In genomic region chr2:4882249-4882791, GRCm38 (mm10) we compare ENCODE assay signal across 8 mouse cellular contexts. TPM values are rescaled to one million over a fixed set of nuclear protein-coding genes. Genes with fewer than 3 reads are reported as not detected.
DNase-seq lines count a peak whose midpoint lies in the region; ATAC-seq lines count a peak whose summit lies in the region.

No protein-coding gene starts in this region.

- H3K27me3 ChIP-seq in limb, embryonic 12.5 days: no peaks in the 10 kb centered on the region
- H3K27me3 ChIP-seq in midbrain, embryonic 12.5 days: 0 out of 2 replicates have a peak, but pooled peaks cover 3% of the 10 kb centered on the region
- no peaks in the 10 kb centered on the region for H3K27me3 ChIP-seq in stomach, embryonic 14.5 days (ENCODE audit: control insufficient read depth, insufficient read depth, low read length)

- H3K4me2 ChIP-seq in limb, embryonic 12.5 days: peak overlapping the region; percentile 70
- peak overlapping the region; percentile 77 for H3K4me2 ChIP-seq in midbrain, embryonic 12.5 days (replicated peaks)
- H3K4me2 ChIP-seq in stomach, embryonic 14.5 days (replicated peaks; ENCODE audit: low read depth, low read length): peak overlapping the region; percentile 65

- ATAC-seq in inflammation-experienced regulatory T-cells, adult 6 months: peak; percentile 18
- peak; percentile 59 for ATAC-seq in limb, embryonic 12.5 days (ENCODE audit: insufficient number of reproducible peaks, insufficient read depth, low FRiP score, low TSS enrichment, low read depth)
- ATAC-seq in midbrain, embryonic 12.5 days (ENCODE audit: low FRiP score, low read depth): peak; percentile 74
- peak; percentile 59 for ATAC-seq in stomach, embryonic 14.5 days (ENCODE audit: insufficient number of reproducible peaks, insufficient read depth, low FRiP score, low read depth)

- DNase-seq in ovary, adult 18-20 months (ENCODE audit: low spot score): peak; percentile 29
- DNase-seq in ovary, postnatal 36 days (ENCODE audit: low spot score): no peak
- DNase-seq in cerebellum, postnatal 4 days (ENCODE audit: low spot score in 2 of 2): peak; percentile 30 to 66
- peak; percentile 51 for DNase-seq in gastrocnemius, adult 18-20 months (ENCODE audit: low spot score)

- H3K27ac ChIP-seq in limb, embryonic 12.5 days: peak overlapping the region; percentile 100
- H3K27ac ChIP-seq in midbrain, embryonic 12.5 days (replicated peaks): peak overlapping the region; percentile 100
- peak overlapping the region; percentile 99 for H3K27ac ChIP-seq in stomach, embryonic 14.5 days (ENCODE audit: low read length)

- no peaks in the 10 kb centered on the region for H3K9me3 ChIP-seq in limb, embryonic 12.5 days
- no peaks in the 10 kb centered on the region for H3K9me3 ChIP-seq in midbrain, embryonic 12.5 days
- no peaks in the 10 kb centered on the region for H3K9me3 ChIP-seq in stomach, embryonic 14.5 days (ENCODE audit: control insufficient read depth, low read depth, low read length)

- H3K9ac ChIP-seq in limb, embryonic 12.5 days (replicated peaks): peak overlapping the region; percentile 99
- peak overlapping the region; percentile 98 for H3K9ac ChIP-seq in midbrain, embryonic 12.5 days (replicated peaks)
- H3K9ac ChIP-seq in stomach, embryonic 14.5 days (replicated peaks; ENCODE audit: low read depth, low read length): peak overlapping the region; percentile 99

- peaks cover 33% of the 10 kb centered on the region for H3K36me3 ChIP-seq in limb, embryonic 12.5 days
- H3K36me3 ChIP-seq in midbrain, embryonic 12.5 days: peaks cover 28% of the 10 kb centered on the region
- H3K36me3 ChIP-seq in stomach, embryonic 14.5 days (ENCODE audit: control insufficient read depth, insufficient read depth, low read length): peaks cover 18% of the 10 kb centered on the region

- under 1% methylated on average over 56 of the region's 63 CpGs for whole genome bisulfite sequencing in limb, embryonic 12.5 days
- under 1% methylated on average over 56 of the region's 63 CpGs for WGBS in midbrain, embryonic 12.5 days
- under 1% methylated on average over 50 of the region's 63 CpGs for WGBS in stomach, embryonic 14.5 days

- H3K4me3 ChIP-seq in limb, embryonic 12.5 days (replicated peaks): peak overlapping the region; percentile 92
- H3K4me3 ChIP-seq in midbrain, embryonic 12.5 days: peak overlapping the region; percentile 97
- H3K4me3 ChIP-seq in stomach, embryonic 14.5 days (ENCODE audit: low read depth, low read length): peak overlapping the region; percentile 98

- H3K4me1 ChIP-seq in limb, embryonic 12.5 days (replicated peaks): peaks cover 20% of the 10 kb centered on the region
- peaks cover 25% of the 10 kb centered on the region for H3K4me1 ChIP-seq in midbrain, embryonic 12.5 days
- H3K4me1 ChIP-seq in stomach, embryonic 14.5 days (ENCODE audit: control insufficient read depth, insufficient read depth, low read length): peaks cover 9% of the 10 kb centered on the region; the same call in 1 of the 2 replicates

RNA-seq across cellular contexts. Expression of gene Sephs1, which starts 1.0 kb away (rescaled TPM):
- total RNA-seq in gastrocnemius, adult 18-20 months (2021): 10 to 100 TPM; 16.1 to 18.4 TPM
- 10 to 100 TPM; 21.2 to 42.3 (median 23.3) TPM for polyA plus RNA-seq in inflammation-experienced regulatory T-cells, adult 6 months (2017; shearing (Covaris generic))
- 130 and 135 TPM in 2 replicates for polyA plus RNA-seq in limb, embryonic 12.5 days (2016; fragmentation: Nextera tagmentation; extraction: Ambion mirVana)
- polyA plus RNA-seq in midbrain, embryonic 12.5 days (2016; fragmentation: Nextera tagmentation; extraction: Ambion mirVana): 124 and 132 TPM in 2 replicates
- polyA plus RNA-seq in stomach, embryonic 14.5 days (2014; fragmentation: Nextera tagmentation; extraction: Ambion mirVana): 81.9 and 83.5 TPM in 2 replicates

RNA-seq across cellular contexts. Expression of gene Phyh, which starts 36.5 kb away (rescaled TPM):
- 100 to 1,000 TPM; 201 to 213 TPM for total RNA-seq in gastrocnemius, adult 18-20 months (2021)
- polyA plus RNA-seq in inflammation-experienced regulatory T-cells, adult 6 months (2017; shearing (Covaris generic)): 100 to 1,000 TPM in 1 of 3 experiments, 10 to 100 TPM in 2; 86.3 to 122 (median 97.5) TPM
- 51.2 and 52.1 TPM in 2 replicates for polyA plus RNA-seq in limb, embryonic 12.5 days (2016; fragmentation: Nextera tagmentation; extraction: Ambion mirVana)
- 41.9 and 42.0 TPM in 2 replicates for polyA plus RNA-seq in midbrain, embryonic 12.5 days (2016; fragmentation: Nextera tagmentation; extraction: Ambion mirVana)
- 59.0 and 64.2 TPM in 2 replicates for polyA plus RNA-seq in stomach, embryonic 14.5 days (2014; fragmentation: Nextera tagmentation; extraction: Ambion mirVana)

Comparison
In these comparisons a context has a peak if more than half of its experiments do, and no peak if none do; other contexts are left out.
1. ATAC-seq: peak in every context shown above with its lines; median percentile 74 in midbrain, embryonic 12.5 days; 59 in limb, embryonic 12.5 days; 59 in stomach, embryonic 14.5 days; 18 in inflammation-experienced regulatory T-cells, adult 6 months.